Mouse (Mus musculus) forebrain, embryonic 12.5 days (tissue): Measurements from ENCODE around the gene Rbm14. TPM values are rescaled to one million over a fixed set of nuclear protein-coding genes. Genes with fewer than 3 reads are reported as not detected.

Experiments used
- ATAC-seq: fragments of 200-750 bp; cut with Nextera tagmentation; 2 replicates; pipeline ENCODE4 v1.8.0; 2017; ENCODE audit warnings: moderate TSS enrichment; ENCODE audit not compliant: low FRiP score
- H3K27ac ChIP-seq: fragments of 300-500 bp; sonication (generic); 2 replicates; pipeline ENCODE4 v1.5.1; 2016; ENCODE audit warnings: mild to moderate bottlenecking
- H3K27me3 ChIP-seq: fragments of 300-500 bp; sonication (generic); 2 replicates; pipeline ENCODE4 v1.6.1; 2016; ENCODE audit warnings: mild to moderate bottlenecking
- H3K36me3 ChIP-seq: fragments of 300-500 bp; sonication (generic); replicated peaks from 2 replicates; pipeline ENCODE4 v1.6.1; 2016; ENCODE audit warnings: mild to moderate bottlenecking
- H3K4me1 ChIP-seq: fragments of 300-500 bp; sonication (generic); 2 replicates; pipeline ENCODE4 v1.6.1; 2016
- H3K4me2 ChIP-seq: fragments of 300-500 bp; sonication (generic); 2 replicates; pipeline ENCODE4 v1.6.1; 2016; ENCODE audit warnings: mild to moderate bottlenecking, moderate library complexity
- H3K4me3 ChIP-seq: fragments of 300-500 bp; sonication (generic); replicated peaks from 2 replicates; pipeline ENCODE4 v1.5.1; 2016; ENCODE audit warnings: mild to moderate bottlenecking
- H3K9ac ChIP-seq: fragments of 300-500 bp; sonication (generic); 2 replicates; pipeline ENCODE4 v1.6.1; 2016; ENCODE audit warnings: mild to moderate bottlenecking
- H3K9me3 ChIP-seq: fragments of 300-500 bp; sonication (generic); 2 replicates; pipeline ENCODE4 v1.6.1; 2016
- WGBS: fragments of 180-500 bp; shearing (Covaris S2); methylation state at CpG from one replicate; pipeline ENCODE4 v1.1.7; 2016; 5-methylcytosine and 5-hydroxymethylcytosine counted together
- polyA plus RNA-seq: library from polyadenylated mRNA; unstranded; fragments of >200 nt; fragmentation: Nextera tagmentation; extraction: Ambion mirVana; gene quantifications from 2 replicates; pipeline ENCODE4 v1.2.1, GENCODE M21; 2016

Gene Rbm14
- polyA plus RNA-seq, 1 experiment from 2014 or later = 120 TPM

DNA sequence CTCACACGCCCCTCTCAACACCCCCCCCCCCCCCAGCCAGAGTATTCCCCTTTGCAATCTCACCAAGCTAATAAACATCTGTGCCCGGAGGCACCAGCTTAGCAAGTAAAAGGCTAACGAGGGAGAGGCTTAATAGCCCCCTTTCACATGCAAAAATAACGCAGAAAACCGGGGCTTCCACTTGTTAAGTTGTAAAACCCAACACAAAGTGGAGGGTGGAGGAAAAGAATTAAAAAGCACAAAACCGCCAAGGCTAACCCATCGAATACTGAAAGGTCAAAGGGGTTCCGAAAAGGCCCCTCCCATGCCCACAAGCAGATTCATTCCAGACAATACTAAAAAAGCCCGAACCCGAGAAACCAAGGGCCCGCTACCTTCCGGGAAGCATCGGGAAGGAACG is 1.1 kb downstream of the Rbm14 start:
- Histone ChIP-seq H3K4me1 (peaks cover 26% of the 10 kb centered on the region), H3K27me3 (no peaks in the 10 kb centered on the region), H3K9me3 (peaks cover under 1% of the 10 kb centered on the region; the same call in 1 of the 2 replicates), H3K27ac (peak overlapping the region; percentile 95; the same call in 1 of the 2 replicates), H3K4me2 (peak overlapping the region; percentile 90), H3K36me3 (peaks cover 5% of the 10 kb centered on the region), H3K9ac (peak overlapping the region; percentile 70), H3K4me3 (peak overlapping the region; percentile 82)
- ATAC-seq = no peak
- WGBS = under 1% methylated on average over 14 of the region's 14 CpGs

DNA sequence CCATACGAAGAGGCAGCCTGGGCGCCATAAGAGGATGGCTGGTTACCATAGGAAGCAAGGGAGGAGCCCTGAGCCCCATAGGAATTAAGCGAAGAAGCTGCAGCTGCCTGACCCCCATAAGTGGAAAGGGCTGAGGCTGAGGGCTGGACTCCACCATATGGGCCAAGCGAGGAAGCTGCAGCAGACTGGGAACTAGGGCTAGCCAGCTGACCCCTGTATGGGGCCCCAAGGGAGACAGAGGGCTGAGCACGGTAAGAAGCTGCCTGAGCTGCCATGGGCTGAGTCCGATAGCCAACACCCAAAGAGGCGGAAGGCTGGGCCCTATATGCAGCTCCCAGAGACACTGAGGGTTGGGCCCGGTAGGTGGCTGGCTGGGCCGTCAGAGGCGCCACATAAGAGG is 8.2 kb downstream of the Rbm14 start:
- Histone ChIP-seq H3K27ac (no peak overlapping the region), H3K27me3 (no peaks in the 10 kb centered on the region), H3K9me3 (no peaks in the 10 kb centered on the region), H3K4me2 (no peak overlapping the region), H3K4me1 (peaks cover 8% of the 10 kb centered on the region), H3K36me3 (peaks cover 62% of the 10 kb centered on the region), H3K9ac (no peak overlapping the region), H3K4me3 (no peak overlapping the region)
- no peak for ATAC-seq
- 87% methylated on average over 10 of the region's 10 CpGs for WGBS

DNA sequence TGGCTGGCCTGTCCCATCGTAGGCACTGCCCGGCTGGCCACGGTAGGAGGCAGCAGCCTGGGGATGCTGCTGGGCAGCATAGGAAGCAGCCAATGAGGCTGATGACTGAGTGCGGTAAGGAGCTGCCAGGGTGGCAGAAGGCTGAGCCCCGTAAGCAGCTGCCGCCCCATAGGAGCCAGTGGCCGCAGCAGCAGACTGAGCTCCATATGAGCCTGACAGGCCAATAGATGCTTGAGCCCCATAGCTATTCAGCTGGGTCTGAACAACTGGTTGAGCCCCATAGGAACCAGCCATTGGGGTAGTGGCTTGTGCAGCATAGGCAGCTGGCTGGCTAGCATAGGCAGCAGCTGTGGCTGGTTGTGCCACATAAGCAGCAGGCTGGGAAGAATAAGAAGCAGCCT is 8.7 kb downstream of the Rbm14 start:
- Histone ChIP-seq H3K9me3 (no peaks in the 10 kb centered on the region), H3K9ac (no peak overlapping the region), H3K4me3 (no peak overlapping the region), H3K36me3 (peaks cover 68% of the 10 kb centered on the region), H3K4me1 (0 out of 2 replicates have a peak, but pooled peaks cover 4% of the 10 kb centered on the region), H3K27ac (no peak overlapping the region), H3K27me3 (no peaks in the 10 kb centered on the region), H3K4me2 (no peak overlapping the region)
- no peak for ATAC-seq
- 95% methylated on average over 7 of the region's 7 CpGs for WGBS

DNA sequence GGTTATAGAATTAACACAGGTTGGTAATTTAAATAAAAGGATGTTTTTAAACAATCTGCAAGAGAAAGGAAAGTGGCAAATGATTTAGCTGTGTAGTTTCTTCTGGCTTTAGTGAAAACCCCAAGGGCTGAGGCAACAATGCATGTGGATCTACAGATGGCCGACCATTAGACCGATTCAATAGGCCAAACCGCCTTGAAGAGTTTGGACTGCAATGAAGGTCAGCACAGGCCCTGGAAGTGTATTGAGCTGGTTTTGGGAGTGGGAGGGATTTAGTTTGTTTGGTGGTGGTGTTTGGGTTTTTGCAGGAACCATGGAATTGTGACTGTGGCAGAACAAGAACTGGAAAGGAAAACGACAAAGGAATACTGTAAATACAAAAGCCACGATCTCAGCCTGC is 12.4 kb downstream of the Rbm14 start:
- Histone ChIP-seq H3K36me3 (peaks cover 67% of the 10 kb centered on the region), H3K9me3 (no peaks in the 10 kb centered on the region), H3K4me1 (peaks cover 7% of the 10 kb centered on the region), H3K9ac (no peak overlapping the region), H3K4me3 (no peak overlapping the region), H3K27me3 (no peaks in the 10 kb centered on the region), H3K4me2 (no peak overlapping the region), H3K27ac (no peak overlapping the region)
- WGBS = 89% methylated on average over 5 of the region's 5 CpGs
- ATAC-seq = no peak

DNA sequence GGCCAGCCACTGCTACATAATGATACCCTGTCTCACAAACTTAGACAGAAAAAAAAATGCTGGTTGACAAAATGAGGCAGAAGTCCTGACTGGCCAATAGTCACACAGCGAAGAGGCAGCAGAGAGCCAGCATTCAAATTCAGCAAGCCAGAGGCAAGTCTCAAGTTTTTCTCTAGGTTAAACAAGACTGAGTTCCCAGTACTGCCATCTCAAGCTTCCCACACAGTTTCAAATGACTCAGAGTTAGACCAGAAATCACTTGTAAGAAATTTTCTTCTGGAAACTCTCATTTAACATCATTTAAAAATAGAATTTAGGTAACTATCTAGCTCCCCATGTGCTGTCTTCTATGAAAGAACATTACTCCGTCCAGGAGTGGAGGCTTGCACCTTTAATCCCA is 13.6 kb downstream of the Rbm14 start:
- WGBS = 93% methylated on average over 2 of the region's 2 CpGs
- H3K27ac ChIP-seq = no peak overlapping the region
- H3K4me1 ChIP-seq = peaks cover 9% of the 10 kb centered on the region
- ATAC-seq = no peak
- H3K36me3 ChIP-seq = peaks cover 56% of the 10 kb centered on the region
- H3K9ac ChIP-seq = no peak overlapping the region
- H3K27me3 ChIP-seq = no peaks in the 10 kb centered on the region
- H3K9me3 ChIP-seq = no peaks in the 10 kb centered on the region
- H3K4me3 ChIP-seq = no peak overlapping the region
- H3K4me2 ChIP-seq = no peak overlapping the region

GRCm38 (mm10) chr19:4795929-4796328 is 15.5 kb downstream of the Rbm14 start:
- WGBS = 25% methylated on average over 1 of the region's 1 CpGs
- no peak overlapping the region for H3K4me3 ChIP-seq
- H3K36me3 ChIP-seq = peaks cover 50% of the 10 kb centered on the region
- no peak for ATAC-seq
- no peaks in the 10 kb centered on the region for H3K9me3 ChIP-seq
- H3K4me1 ChIP-seq = peaks cover 24% of the 10 kb centered on the region
- H3K27ac ChIP-seq = no peak overlapping the region
- no peak overlapping the region for H3K4me2 ChIP-seq
- H3K27me3 ChIP-seq = no peaks in the 10 kb centered on the region
- no peak overlapping the region for H3K9ac ChIP-seq

- WGBS = under 1% methylated on average over 31 of the region's 31 CpGs
- Histone ChIP-seq H3K27ac (peak within 1 kb of the TSS; percentile 85), H3K36me3 (peaks cover 48% of the 10 kb centered on the region), H3K4me1 (peaks cover 37% of the 10 kb centered on the region), H3K9ac (peak within 1 kb of the TSS; percentile 77), H3K9me3 (no peaks in the 10 kb centered on the region), H3K4me3 (peak within 1 kb of the TSS; percentile 75), H3K27me3 (no peaks in the 10 kb centered on the region), H3K4me2 (peak within 1 kb of the TSS; percentile 68)
- ATAC-seq = peak; percentile 99
These were observed 17.5 kb downstream of the Rbm14 start, which contains the start of gene Rbm4 for GRCm38 (mm10) chr19:4793831-4794422. TSS of gene Rbm4 (minus strand) at chr19:4793901.

DNA sequence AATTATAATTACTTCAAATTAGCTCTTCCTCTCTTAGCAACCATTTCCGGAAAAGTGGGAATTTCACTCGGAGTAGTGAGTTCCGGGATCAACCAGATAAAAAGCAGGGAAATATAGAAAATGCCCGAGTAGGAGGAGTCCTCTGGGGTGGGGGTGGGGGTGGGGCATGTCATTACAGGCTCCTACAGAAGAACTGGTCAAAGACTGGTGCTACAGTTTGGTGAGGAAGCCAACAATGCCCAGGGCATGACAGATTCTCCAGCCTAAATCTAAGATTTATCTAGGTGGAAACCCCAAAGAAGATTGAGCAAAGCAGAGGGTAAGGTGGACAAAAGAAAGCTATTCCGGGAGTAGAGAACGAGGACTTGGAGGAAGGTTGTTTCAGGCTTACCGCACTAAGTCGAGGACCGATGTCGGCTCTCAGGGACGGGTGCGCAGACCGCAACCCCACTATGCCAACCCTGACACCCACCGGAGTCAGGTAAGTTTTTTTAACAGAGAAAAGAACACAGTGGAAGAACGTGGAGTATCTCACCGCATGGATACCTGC is 18.1 kb downstream of the Rbm14 start:
- Histone ChIP-seq H3K4me3 (peak overlapping the region; percentile 75), H3K9me3 (no peaks in the 10 kb centered on the region), H3K9ac (peak overlapping the region; percentile 77), H3K27me3 (no peaks in the 10 kb centered on the region), H3K4me2 (peak overlapping the region; percentile 68), H3K36me3 (peaks cover 47% of the 10 kb centered on the region), H3K4me1 (peaks cover 41% of the 10 kb centered on the region), H3K27ac (peak overlapping the region; percentile 85)
- peak; percentile 52 for ATAC-seq
- 3% methylated on average over 16 of the region's 16 CpGs for WGBS

DNA sequence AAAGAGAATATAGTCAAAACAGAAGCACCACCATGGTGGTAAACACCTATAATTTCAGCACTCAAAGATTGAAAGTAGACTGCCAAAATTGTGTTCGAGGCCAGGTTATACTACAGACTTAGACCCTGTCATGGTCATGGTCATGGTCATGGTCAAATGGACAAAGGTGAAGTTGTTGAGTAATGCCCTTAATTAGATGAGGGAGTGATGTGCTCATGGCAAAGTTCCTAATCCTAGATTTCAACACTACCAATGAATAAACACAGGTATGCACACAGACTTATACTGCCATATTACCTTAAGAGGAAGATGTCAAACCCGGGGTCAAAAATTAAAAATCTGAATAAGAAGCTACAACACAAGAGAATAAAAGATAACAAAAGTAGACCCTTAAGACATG is 25.1 kb downstream of the Rbm14 start:
- Histone ChIP-seq H3K9me3 (no peaks in the 10 kb centered on the region), H3K9ac (no peak overlapping the region), H3K4me2 (no peak overlapping the region), H3K27me3 (no peaks in the 10 kb centered on the region), H3K4me1 (peaks cover 30% of the 10 kb centered on the region), H3K36me3 (peaks cover 95% of the 10 kb centered on the region), H3K4me3 (no peak overlapping the region), H3K27ac (no peak overlapping the region)
- WGBS = 100% methylated on average over 2 of the region's 2 CpGs
- no peak for ATAC-seq

- WGBS = 92% methylated on average over 7 of the region's 7 CpGs
- no peaks in the 10 kb centered on the region for H3K27me3 ChIP-seq
These were observed 26.2 kb downstream of the Rbm14 start for GRCm38 (mm10) chr19:4785206-4785605.

DNA sequence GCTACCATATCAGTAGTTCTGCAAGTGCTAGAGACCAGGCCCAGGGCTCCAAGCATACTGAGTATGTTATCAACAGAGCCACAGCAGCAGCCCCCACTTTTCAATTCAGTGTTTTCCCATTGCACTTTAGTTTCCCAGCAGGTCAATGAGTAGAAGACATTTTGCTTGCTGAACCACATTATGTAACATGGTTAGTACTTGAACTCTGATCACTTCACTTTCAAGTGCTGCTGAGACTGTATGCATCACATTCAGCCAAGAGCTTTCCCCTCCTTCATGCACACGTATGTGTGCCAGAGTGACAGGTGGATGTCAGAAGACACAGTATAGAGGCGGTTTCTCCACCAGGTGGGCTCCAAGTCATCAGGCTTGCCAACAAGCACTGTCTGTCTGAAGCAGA is 28.5 kb downstream of the Rbm14 start:
- ATAC-seq = no peak
- peaks cover 79% of the 10 kb centered on the region for H3K36me3 ChIP-seq
- 95% methylated on average over 2 of the region's 2 CpGs for WGBS
- H3K4me1 ChIP-seq = peaks cover 10% of the 10 kb centered on the region
- H3K4me3 ChIP-seq = no peak overlapping the region
- no peaks in the 10 kb centered on the region for H3K27me3 ChIP-seq
- no peak overlapping the region for H3K9ac ChIP-seq
- no peak overlapping the region for H3K27ac ChIP-seq
- H3K9me3 ChIP-seq = no peaks in the 10 kb centered on the region
- no peak overlapping the region for H3K4me2 ChIP-seq

More at GRCm38 (mm10) chr19:4785206-4785605, 26.2 kb downstream of the Rbm14 start:
- Histone ChIP-seq H3K9me3 (no peaks in the 10 kb centered on the region), H3K4me2 (no peak overlapping the region), H3K4me1 (peaks cover 19% of the 10 kb centered on the region), H3K27ac (no peak overlapping the region), H3K36me3 (peaks cover 89% of the 10 kb centered on the region), H3K4me3 (no peak overlapping the region), H3K9ac (no peak overlapping the region)
- ATAC-seq = no peak

DNA sequence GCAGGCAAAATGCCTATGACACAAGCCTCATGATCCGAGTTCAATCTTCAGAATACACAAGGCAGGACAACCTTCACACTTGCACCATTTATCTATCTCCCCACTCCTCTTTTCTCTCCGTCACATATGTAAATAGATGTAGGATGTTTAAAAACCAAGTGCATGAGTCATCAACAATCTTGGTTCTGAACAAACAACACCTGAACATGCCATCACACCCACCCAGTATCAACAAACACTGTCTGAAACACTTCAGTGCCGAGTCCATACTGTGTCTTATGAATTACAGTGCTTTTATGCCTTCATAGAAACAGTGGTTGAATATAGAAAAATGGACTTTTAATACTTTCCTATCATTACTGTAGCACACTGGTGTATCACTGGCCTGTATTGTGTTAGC is 38.6 kb downstream of the Rbm14 start:
- peaks cover 82% of the 10 kb centered on the region for H3K36me3 ChIP-seq
- H3K27ac ChIP-seq = no peak overlapping the region
- H3K9ac ChIP-seq = no peak overlapping the region
- H3K4me2 ChIP-seq = no peak overlapping the region
- no peaks in the 10 kb centered on the region for H3K27me3 ChIP-seq
- no peaks in the 10 kb centered on the region for H3K4me1 ChIP-seq
- no peaks in the 10 kb centered on the region for H3K9me3 ChIP-seq
- no peak for ATAC-seq
- no peak overlapping the region for H3K4me3 ChIP-seq
- WGBS = 85% methylated on average over 3 of the region's 3 CpGs
